Mouse (Mus musculus) bone marrow macrophage, adult 2 months (primary cell): ENCODE measurements around the gene Acvrl1.

Experiments used
- CTCF ChIP-seq: IDR thresholded peaks from 2 replicates; pipeline ENCODE4 v1.5.1; 2012; ENCODE audit warnings: low read depth, mild to moderate bottlenecking, low read length, moderate library complexity
- POLR2A ChIP-seq: IDR thresholded peaks from 2 replicates; pipeline ENCODE4 v1.6.1; 2012; ENCODE audit warnings: mild to moderate bottlenecking, low read depth, low read length, borderline replicate concordance

- no peak for TF ChIP-seq CTCF
- no peak for TF ChIP-seq POLR2A
Observed at GRCm38 (mm10) chr15:101151409-101152261, 23.3 kb downstream of the Acvrl1 start.
